In genomic region chr11:21250366-21250765, GRCm38 (mm10) we compare ENCODE assay signal across 22 mouse cellular contexts. TPM values are rescaled to one million over a fixed set of nuclear protein-coding genes. Genes with fewer than 3 reads are reported as not detected.
DNase-seq lines count a peak whose midpoint lies in the region; ATAC-seq and TF ChIP-seq lines count a peak whose summit lies in the region.
"Had no signal": no experiment of that assay in that cellular context is flagged by ENCODE, and none has a peak within 500 bp of the region (broad histone marks: within the 10 kb centered on the region; RNA-seq: fewer than 3 reads in every experiment).

No protein-coding gene starts in this region.

- WGBS in lung, postnatal 0 days: 63% methylated on average over 1 of the region's 1 CpGs
- 83% methylated on average over 1 of the region's 1 CpGs for WGBS in forebrain, postnatal 0 days
- 100% methylated on average over 1 of the region's 1 CpGs for WGBS in hindbrain, embryonic 11.5 days

- ATAC-seq in lung, postnatal 0 days: peak; percentile 75
- ATAC-seq in forebrain, postnatal 0 days: no peak
- ATAC-seq in hindbrain, embryonic 11.5 days (ENCODE audit: low FRiP score): no peak
- ATAC-seq: hindbrain, embryonic 16.5 days; intestine, postnatal 0 days; midbrain, embryonic 16.5 days had no signal

- no peak for TF ChIP-seq CTCF in gastrocnemius, adult 2 months (IDR thresholded peaks at IDR 0.05)
- TF ChIP-seq CTCF in lung, postnatal 0 days (IDR thresholded peaks at IDR 0.05): no peak
- TF ChIP-seq CTCF in forebrain, postnatal 0 days (IDR thresholded peaks at IDR 0.05; ENCODE audit: low read depth): no peak

- no peaks in the 10 kb centered on the region for H3K9me3 ChIP-seq in lung, postnatal 0 days (ENCODE audit: low read length)
- H3K9me3 ChIP-seq in megakaryocyte, embryonic 14.5 days: no peaks in the 10 kb centered on the region
- H3K9me3 ChIP-seq in forebrain, postnatal 0 days (ENCODE audit: low read length): no peaks in the 10 kb centered on the region
- H3K9me3 ChIP-seq in hindbrain, embryonic 11.5 days (ENCODE audit: control insufficient read depth, low read length): no peaks in the 10 kb centered on the region
- H3K9me3 ChIP-seq: embryonic facial prominence, embryonic 10.5 days; forebrain, embryonic 12.5 days; heart, embryonic 13.5 days; limb, embryonic 12.5 days; liver, embryonic 15.5 days; neural tube, embryonic 15.5 days had no signal

- intact Hi-C loops in gastrocnemius, adult 2 months (cut with DNase I): no loop called here

- no peak overlapping the region for H3K9ac ChIP-seq in lung, postnatal 0 days (replicated peaks; ENCODE audit: low read depth)
- no peak overlapping the region for H3K9ac ChIP-seq in forebrain, postnatal 0 days
- no peak overlapping the region for H3K9ac ChIP-seq in hindbrain, embryonic 11.5 days (ENCODE audit: low read depth, low read length)
- H3K9ac ChIP-seq: forebrain, embryonic 12.5 days; heart, embryonic 13.5 days; limb, embryonic 12.5 days; liver, embryonic 15.5 days; neural tube, embryonic 15.5 days had no signal

- DNase-seq in gastrocnemius, adult 2 months: peak; percentile 63
- DNase-seq in gastrocnemius, adult 8-10 months (ENCODE audit: low spot score in 2 of 2): no peak
- peak; percentile 92 for DNase-seq in fat pad, adult 2 months (ENCODE audit: extremely low read depth, low read depth, low spot score)
- DNase-seq in lung, postnatal 0 days (ENCODE audit: low spot score): peak; percentile 68
- DNase-seq in cerebellum, adult 9-10 months: no peak
- DNase-seq in forebrain, postnatal 0 days: no peak
- no peak for DNase-seq in hindbrain, embryonic 11.5 days (ENCODE audit: low spot score)
- DNase-seq: adrenal gland, adult 2 months; B cell, adult 2 months; cerebellum, adult 11-12 months; heart, adult 18-20 months; right cerebral cortex, postnatal 25 days had no signal

- H3K36me3 ChIP-seq in lung, postnatal 0 days (ENCODE audit: insufficient read depth, low read length): no peaks in the 10 kb centered on the region
- H3K36me3 ChIP-seq in megakaryocyte, embryonic 14.5 days (replicated peaks; ENCODE audit: low read length): peaks cover 44% of the 10 kb centered on the region
- H3K36me3 ChIP-seq in forebrain, postnatal 0 days (ENCODE audit: insufficient read depth): no peaks in the 10 kb centered on the region
- H3K36me3 ChIP-seq in hindbrain, embryonic 11.5 days (ENCODE audit: control insufficient read depth, insufficient read depth, low read length): no peaks in the 10 kb centered on the region
- H3K36me3 ChIP-seq: forebrain, embryonic 12.5 days; liver, embryonic 15.5 days; neural tube, embryonic 15.5 days had no signal

- no peak for TF ChIP-seq EP300 in lung, postnatal 0 days (IDR thresholded peaks at IDR 0.05)

- H3K4me1 ChIP-seq in lung, postnatal 0 days (ENCODE audit: insufficient read depth, low read depth, low read length): no peaks in the 10 kb centered on the region
- peaks cover 88% of the 10 kb centered on the region for H3K4me1 ChIP-seq in megakaryocyte, embryonic 14.5 days
- no peaks in the 10 kb centered on the region for H3K4me1 ChIP-seq in forebrain, postnatal 0 days (ENCODE audit: insufficient read depth)
- no peaks in the 10 kb centered on the region for H3K4me1 ChIP-seq in hindbrain, embryonic 11.5 days (replicated peaks; ENCODE audit: control insufficient read depth, insufficient read depth, low read length)
- H3K4me1 ChIP-seq: forebrain, embryonic 12.5 days; neural tube, embryonic 15.5 days had no signal

- no peaks in the 10 kb centered on the region for H3K27me3 ChIP-seq in lung, postnatal 0 days (replicated peaks; ENCODE audit: insufficient read depth, low read length)
- H3K27me3 ChIP-seq in megakaryocyte, embryonic 14.5 days (replicated peaks): no peaks in the 10 kb centered on the region
- H3K27me3 ChIP-seq in forebrain, postnatal 0 days (ENCODE audit: insufficient read depth, low read length): no peaks in the 10 kb centered on the region
- no peaks in the 10 kb centered on the region for H3K27me3 ChIP-seq in hindbrain, embryonic 11.5 days (ENCODE audit: control insufficient read depth, insufficient read depth, low read length)
- H3K27me3 ChIP-seq: forebrain, embryonic 12.5 days; heart, embryonic 13.5 days; limb, embryonic 12.5 days; liver, embryonic 15.5 days; neural tube, embryonic 15.5 days had no signal

- no peak overlapping the region for H3K4me3 ChIP-seq in gastrocnemius, adult 2 months
- H3K4me3 ChIP-seq in lung, postnatal 0 days (ENCODE audit: low read depth, low read length): no peak overlapping the region
- peak overlapping the region; percentile 29 for H3K4me3 ChIP-seq in megakaryocyte, embryonic 14.5 days (replicated peaks)
- no peak overlapping the region for H3K4me3 ChIP-seq in forebrain, postnatal 0 days (ENCODE audit: low read depth, low read length)
- no peak overlapping the region for H3K4me3 ChIP-seq in hindbrain, embryonic 11.5 days (ENCODE audit: low read depth, low read length)
- H3K4me3 ChIP-seq: embryonic facial prominence, embryonic 10.5 days; forebrain, embryonic 12.5 days; heart, embryonic 13.5 days; limb, embryonic 12.5 days; liver, embryonic 15.5 days; neural tube, embryonic 15.5 days had no signal

- no peak overlapping the region for H3K4me2 ChIP-seq in lung, postnatal 0 days (replicated peaks; ENCODE audit: low read depth, low read length)
- no peak overlapping the region for H3K4me2 ChIP-seq in forebrain, postnatal 0 days (ENCODE audit: low read depth)
- H3K4me2 ChIP-seq in hindbrain, embryonic 11.5 days (replicated peaks; ENCODE audit: low read depth, low read length): no peak overlapping the region
- H3K4me2 ChIP-seq: forebrain, embryonic 12.5 days; heart, embryonic 13.5 days; limb, embryonic 12.5 days; liver, embryonic 15.5 days; neural tube, embryonic 15.5 days had no signal

- no peak overlapping the region for H3K27ac ChIP-seq in gastrocnemius, adult 2 months
- no peak overlapping the region for H3K27ac ChIP-seq in lung, postnatal 0 days (ENCODE audit: low read length)
- no peak overlapping the region for H3K27ac ChIP-seq in forebrain, postnatal 0 days (ENCODE audit: low read depth, low read length)
- H3K27ac ChIP-seq in hindbrain, embryonic 11.5 days (ENCODE audit: low read depth, low read length): no peak overlapping the region
- H3K27ac ChIP-seq: embryonic facial prominence, embryonic 10.5 days; forebrain, embryonic 12.5 days; heart, embryonic 13.5 days; limb, embryonic 12.5 days; liver, embryonic 15.5 days; neural tube, embryonic 15.5 days had no signal

RNA-seq across cellular contexts. Expression of gene Vps54, which starts 11.3 kb away (rescaled TPM):
- 10 to 100 TPM; 19.6 to 22.3 TPM for total RNA-seq in gastrocnemius, adult 2 months (2021)
- 10 to 100 TPM; 18.8 to 26.2 (median 22.8) TPM for total RNA-seq in gastrocnemius, adult 8-10 months (2022)
- polyA plus RNA-seq in lung, postnatal 0 days (2015; fragmentation: Nextera tagmentation; extraction: Ambion mirVana): 10.6 and 11.9 TPM in 2 replicates
- polyA plus RNA-seq in megakaryocyte, embryonic 14.5 days (2012; ENCODE audit: insufficient read depth, low replicate concordance): 0.94 and 1.1 TPM in 2 replicates
- 36.4 and 40.2 TPM in 2 replicates for total RNA-seq in forebrain, postnatal 0 days (2014; rRNA removed)
- 4.4 and 5.6 TPM in 2 replicates for polyA plus RNA-seq in forebrain, postnatal 0 days (2015; fragmentation: Nextera tagmentation; extraction: Ambion mirVana)
- 14.0 and 15.1 TPM in 2 replicates for polyA plus RNA-seq in hindbrain, embryonic 11.5 days (2014; fragmentation: Nextera tagmentation; extraction: Ambion mirVana)

Comparison
In these comparisons a context has a peak if more than half of its experiments do, and no peak if none do; other contexts are left out.
1. DNase-seq: peak in gastrocnemius, adult 2 months (single experiment), fat pad, adult 2 months (single experiment) and lung, postnatal 0 days (single experiment); none in gastrocnemius, adult 8-10 months (0 of 2), cerebellum, adult 9-10 months (single experiment), forebrain, postnatal 0 days (single experiment) and hindbrain, embryonic 11.5 days (single experiment).